Mouse (Mus musculus) cerebellum, adult 11 months (tissue): ENCODE data around the gene Slc38a5.

Source experiments
- DNase-seq: peaks from one replicate; pipeline ENCODE4 v3.0.0; 2022

The Slc38a5 gene

DNA sequence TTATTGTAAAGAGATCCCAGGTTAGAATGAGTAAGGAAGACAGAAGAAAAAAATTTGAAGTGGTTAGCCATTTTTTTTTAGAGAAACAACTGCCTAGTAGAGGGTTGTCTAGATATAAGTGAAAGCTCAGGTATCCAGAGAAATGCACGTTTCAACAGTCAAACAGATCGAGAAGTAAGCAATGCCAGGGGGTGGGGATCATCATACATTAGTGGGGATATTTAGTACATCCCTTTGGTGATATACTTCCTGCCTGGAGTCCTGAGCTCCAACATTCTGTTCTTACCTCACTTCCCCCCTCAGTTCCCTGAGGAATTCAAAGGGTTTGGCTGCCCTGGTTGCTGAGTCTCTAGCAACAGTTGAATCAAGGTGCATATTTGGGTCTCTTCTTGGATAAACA lies 56.2 kb downstream of the Slc38a5 start, which contains the start of gene Ssxb10:
Gene Ssxb10 (plus strand): TSS at position 301 of the 400 bp plus-strand sequence.
- no peak for DNase-seq
